Mouse (Mus musculus) spleen, adult 2 months (tissue): ENCODE measurements around the gene Cyren.

ENCODE experiments used
- CTCF ChIP-seq: fragments of 200-500 bp; IDR thresholded peaks from 2 replicates; pipeline ENCODE4 v1.5.1; 2011; ENCODE audit warnings: mild to moderate bottlenecking, inconsistent platforms; ENCODE audit not compliant: insufficient read depth, insufficient read length, insufficient replicate concordance; ENCODE audit errors: extremely low read depth
- POLR2A ChIP-seq: fragments of 200-500 bp; IDR thresholded peaks from 2 replicates; pipeline ENCODE4 v1.6.1; 2011; ENCODE audit warnings: low read depth, low read length, inconsistent platforms

DNA sequence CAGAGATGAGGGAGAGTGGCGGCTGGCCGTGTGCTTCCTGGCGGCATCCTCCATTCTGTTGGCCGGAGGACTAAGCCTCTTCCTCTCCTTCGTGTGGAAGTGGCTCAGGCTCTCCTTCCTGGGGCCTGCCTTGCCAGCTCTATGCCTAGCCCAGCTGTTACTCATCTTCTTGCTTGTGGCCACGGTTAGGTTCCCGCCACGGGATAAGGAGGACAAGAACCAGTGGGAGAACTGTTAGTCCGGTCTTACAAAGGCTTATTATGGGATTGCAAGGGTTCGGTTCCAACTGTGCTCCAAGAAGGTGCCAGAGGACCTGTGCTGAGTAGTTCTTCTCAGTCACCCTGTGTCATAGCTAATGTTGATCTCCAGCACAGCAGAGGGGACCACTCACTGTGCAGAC, 5.0 kb downstream of the Cyren start:
- TF ChIP-seq POLR2A (no peak), CTCF (no peak)
